Mouse (Mus musculus) C2C12 (cell line): ENCODE measurements around the gene Ifi205. TPM values are rescaled to one million over a fixed set of nuclear protein-coding genes. Genes with fewer than 3 reads are reported as not detected.
"Not testable (repeated sequence)": the region's sequence is repeated elsewhere in the genome, so short reads cannot be mapped to it uniquely, and the experiment has no call there.

Experiments used
- H3K27me3 ChIP-seq: one replicate; pipeline ENCODE4 v1.6.1; 2011; ENCODE audit not compliant: control insufficient read depth, insufficient read depth, insufficient read length
- H3K36me3 ChIP-seq: one replicate; pipeline ENCODE4 v1.6.1; 2011; ENCODE audit not compliant: control insufficient read depth, insufficient read depth
- H3K4me3 ChIP-seq: one replicate; pipeline ENCODE4 v1.5.1; 2011; ENCODE audit warnings: mild to moderate bottlenecking, control low read depth; ENCODE audit not compliant: poor library complexity, insufficient read depth, severe bottlenecking
- H3K79me2 ChIP-seq: one replicate; pipeline ENCODE4 v1.6.1; 2011; ENCODE audit not compliant: control insufficient read depth, insufficient read depth
- H3K79me3 ChIP-seq: one replicate; pipeline ENCODE4 v1.6.1; 2011; ENCODE audit warnings: low read depth, control low read depth
- H3ac ChIP-seq: one replicate; pipeline ENCODE3; 2011; ENCODE audit warnings: low read depth; ENCODE audit not compliant: control insufficient read depth, insufficient read length
- CEBPB ChIP-seq: IDR thresholded peaks from one replicate; pipeline ENCODE4 v1.6.1; 2011; ENCODE audit warnings: low read depth, mild to moderate bottlenecking, control low read depth, moderate library complexity
- CTCF ChIP-seq: IDR thresholded peaks from one replicate; pipeline ENCODE4 v1.5.1; 2011; ENCODE audit not compliant: control insufficient read depth, insufficient read depth, insufficient read length
- FOSL1 ChIP-seq: IDR thresholded peaks from one replicate; pipeline ENCODE4 v1.8.0; 2011; ENCODE audit warnings: mild to moderate bottlenecking, low read length; ENCODE audit not compliant: poor library complexity, insufficient read depth, severe bottlenecking
- MAX ChIP-seq: IDR thresholded peaks from one replicate; pipeline ENCODE4 v1.6.1; 2011; ENCODE audit warnings: mild to moderate bottlenecking, control low read depth
- MYOD1 ChIP-seq: IDR thresholded peaks from one replicate; pipeline ENCODE4 v1.6.1; 2011; ENCODE audit warnings: low read depth; ENCODE audit not compliant: control insufficient read depth, insufficient read length
- MYOG ChIP-seq: IDR thresholded peaks from one replicate; pipeline ENCODE4 v1.6.1; 2011; ENCODE audit not compliant: control insufficient read depth, insufficient read length; ENCODE audit errors: extremely low read depth
- USF1 ChIP-seq: IDR thresholded peaks from one replicate; pipeline ENCODE4 v1.6.1; 2011; ENCODE audit warnings: low read depth, mild to moderate bottlenecking, control low read depth, moderate library complexity
- polyA plus RNA-seq: library from polyadenylated mRNA; unstranded; fragments of >200 nt; fragmentation: generic; extraction: Trizol; gene quantifications from one replicate; pipeline ENCODE4 v1.2.1, GENCODE M21; 2012; ENCODE audit warnings: missing spikeins

The Ifi205 gene
- polyA plus RNA-seq, 1 experiment, result not detected

DNA sequence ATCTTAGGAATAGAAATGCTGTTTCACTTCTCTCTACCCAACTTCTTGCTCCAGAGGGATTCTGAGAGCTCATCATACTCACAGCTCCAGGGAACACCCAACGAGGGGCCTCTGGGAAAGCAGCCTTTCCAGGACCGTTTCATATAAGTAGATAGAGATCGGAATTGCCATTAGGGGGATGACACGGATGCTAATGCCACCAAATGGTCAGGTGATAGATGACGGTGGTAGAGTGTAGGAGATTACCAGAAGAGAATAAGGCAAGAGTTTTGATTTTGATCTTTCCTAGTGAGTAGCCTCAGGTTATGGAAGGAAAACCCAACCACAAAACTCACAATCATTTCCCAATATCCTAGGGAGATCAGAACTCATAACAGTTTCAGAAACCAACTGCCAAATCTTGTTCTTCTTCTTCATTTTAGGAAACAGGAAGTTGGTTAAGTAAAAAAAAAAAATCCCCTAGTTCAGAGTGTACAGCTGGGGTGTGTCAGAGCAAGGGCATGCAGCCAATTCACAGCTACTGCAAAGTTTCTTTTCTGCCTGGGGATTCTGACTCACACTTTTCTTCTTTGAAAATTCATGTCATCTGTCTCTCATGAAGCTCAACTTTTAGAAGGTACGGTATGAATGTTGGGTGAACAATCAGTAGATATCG is 9.0 kb upstream of the Ifi205 start, which contains the start of gene Olfr433:
Olfr433 (plus strand) TSS at position 183 of the 655 bp plus-strand sequence.
- TF ChIP-seq MYOD1, result no peak
- TF ChIP-seq FOSL1, result no peak
- no peak for TF ChIP-seq MAX
- no peak for TF ChIP-seq MYOG
- TF ChIP-seq CTCF, result no peak
- no peak for TF ChIP-seq CEBPB
- no peak for TF ChIP-seq USF1
- Histone ChIP-seq H3K36me3 (no peaks in the 10 kb centered on the region), H3ac (no peak within 1 kb of the TSS), H3K79me3 (no peaks in the 10 kb centered on the region), H3K27me3 (no peaks in the 10 kb centered on the region), H3K4me3 (no peak within 1 kb of the TSS), H3K79me2 (no peaks in the 10 kb centered on the region)

DNA sequence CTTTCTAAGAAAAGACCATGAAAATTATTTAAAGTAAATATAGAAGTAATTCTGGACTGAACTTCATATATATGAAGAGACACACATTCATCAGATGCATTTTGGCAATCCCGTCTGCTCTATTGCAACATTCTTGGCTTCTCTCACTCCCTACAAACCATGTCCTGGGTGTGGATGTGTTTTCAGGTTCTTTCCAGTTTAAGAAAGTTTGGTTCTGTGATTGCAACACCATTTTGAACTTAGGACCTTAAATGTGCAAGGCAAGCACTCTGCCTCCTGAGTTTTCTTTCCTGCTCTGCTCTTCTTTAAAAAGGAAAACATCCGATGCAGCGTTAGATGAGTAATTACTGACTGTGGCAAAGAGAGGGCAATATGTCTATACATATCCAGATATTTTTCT is 6.9 kb upstream of the Ifi205 start:
- Histone ChIP-seq H3ac (no peak overlapping the region), H3K4me3 (no peak overlapping the region), H3K79me3 (no peaks in the 10 kb centered on the region), H3K79me2 (no peaks in the 10 kb centered on the region), H3K27me3 (no peaks in the 10 kb centered on the region), H3K36me3 (no peaks in the 10 kb centered on the region)
- peak; percentile 0 for TF ChIP-seq CEBPB
- TF ChIP-seq CTCF, result no peak

GRCm38 (mm10) chr1:174035841-174036240 is 4.2 kb upstream of the Ifi205 start:
- Histone ChIP-seq H3ac (no peak overlapping the region), H3K79me2 (no peaks in the 10 kb centered on the region), H3K36me3 (no peaks in the 10 kb centered on the region), H3K79me3 (no peaks in the 10 kb centered on the region), H3K4me3 (no peak overlapping the region), H3K27me3 (no peaks in the 10 kb centered on the region)
- no peak for TF ChIP-seq CTCF
- no peak for TF ChIP-seq CEBPB
- TF ChIP-seq USF1, result no peak
- no peak for TF ChIP-seq MYOD1
- no peak for TF ChIP-seq FOSL1
- TF ChIP-seq MYOG, result no peak
- TF ChIP-seq MAX, result no peak

- H3K36me3 ChIP-seq, H3K4me3 ChIP-seq, H3K79me2 ChIP-seq, H3K27me3 ChIP-seq, H3ac ChIP-seq, H3K79me3 ChIP-seq: not testable (repeated sequence)
Measured at GRCm38 (mm10) chr1:174007050-174007449, 24.6 kb downstream of the Ifi205 start.

DNA sequence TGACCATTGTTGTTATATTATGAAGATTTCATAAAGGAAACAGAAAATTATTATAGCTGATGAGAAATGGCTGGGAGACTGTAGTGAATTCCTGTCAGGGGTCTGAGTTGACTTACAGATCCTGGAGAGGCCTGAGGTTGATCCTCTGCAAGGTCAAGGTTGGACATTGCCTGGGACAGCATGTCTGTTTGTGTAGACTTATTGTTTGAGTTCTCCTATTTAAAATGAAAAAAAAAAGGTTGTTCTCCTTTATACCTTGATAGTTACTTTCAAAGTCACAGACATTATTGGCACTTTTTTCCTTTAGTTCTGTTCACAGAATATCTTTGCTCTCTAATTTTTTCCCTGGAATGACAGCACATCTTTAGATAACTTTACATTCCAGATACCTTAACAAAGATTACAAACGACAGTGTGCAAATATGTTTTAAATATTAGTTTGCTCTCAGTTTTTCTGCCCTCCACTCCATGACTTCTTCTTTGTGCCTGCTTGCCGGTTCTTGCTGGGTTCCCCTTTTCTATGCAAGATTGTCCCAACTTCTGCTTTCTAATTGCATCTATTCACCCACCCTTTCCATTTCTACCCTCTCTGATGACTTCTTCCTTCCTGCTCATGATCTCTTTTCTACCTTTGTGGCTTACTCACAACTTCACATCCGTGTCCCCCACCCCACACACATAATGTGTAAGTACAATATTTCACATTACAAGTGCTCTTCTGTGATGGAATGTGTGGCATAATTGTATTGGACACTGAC is 27.1 kb downstream of the Ifi205 start:
- not testable (repeated sequence) for H3K27me3 ChIP-seq, H3ac ChIP-seq, H3K4me3 ChIP-seq, H3K79me2 ChIP-seq, H3K36me3 ChIP-seq, H3K79me3 ChIP-seq

GRCm38 (mm10) chr1:173995003-173995402 is 36.6 kb downstream of the Ifi205 start:
- H3K79me3 ChIP-seq, result no peaks in the 10 kb centered on the region
- TF ChIP-seq MYOD1, result no peak
- TF ChIP-seq CTCF, result no peak
- no peak for TF ChIP-seq USF1
- no peak for TF ChIP-seq FOSL1
- TF ChIP-seq MYOG, result no peak
- TF ChIP-seq CEBPB, result no peak
- no peak for TF ChIP-seq MAX
- H3K27me3 ChIP-seq, result no peaks in the 10 kb centered on the region
- H3ac ChIP-seq, result no peak overlapping the region
- no peaks in the 10 kb centered on the region for H3K79me2 ChIP-seq
- H3K36me3 ChIP-seq, result no peaks in the 10 kb centered on the region
- no peak overlapping the region for H3K4me3 ChIP-seq

DNA sequence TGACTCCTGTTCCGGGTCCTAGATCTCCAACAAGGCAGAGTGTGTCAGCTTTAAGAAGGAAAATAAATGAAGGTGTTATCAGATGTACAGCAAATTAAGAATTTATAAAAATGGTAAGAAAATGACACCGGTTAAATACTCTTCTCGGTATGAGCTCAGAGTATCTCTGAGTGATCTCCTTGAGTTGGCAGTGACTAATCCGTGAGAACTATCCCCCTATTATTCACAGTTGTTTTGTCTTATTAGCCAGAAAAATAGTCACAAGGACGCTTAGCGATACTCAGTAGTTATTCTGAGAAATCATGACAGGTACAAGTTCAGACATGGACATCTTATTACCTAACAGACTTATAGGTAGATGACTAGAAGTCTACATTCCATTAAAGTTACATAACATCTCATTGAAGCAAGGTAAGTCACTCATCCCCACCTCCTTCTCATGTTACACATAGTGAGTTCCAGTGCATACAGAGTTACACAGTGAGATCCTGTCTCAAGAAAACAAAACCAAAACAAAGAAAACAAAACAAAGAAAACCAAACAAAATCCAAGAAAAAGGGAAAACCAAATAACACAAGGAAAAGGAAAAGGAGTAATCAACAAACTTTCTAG is 48.8 kb downstream of the Ifi205 start, which contains the start of gene Ifi202b:
Ifi202b (minus strand) TSS at position 51 of the 612 bp plus-strand sequence.
- not testable (repeated sequence) for H3ac ChIP-seq, H3K27me3 ChIP-seq, H3K79me2 ChIP-seq, H3K4me3 ChIP-seq, H3K36me3 ChIP-seq, H3K79me3 ChIP-seq

DNA sequence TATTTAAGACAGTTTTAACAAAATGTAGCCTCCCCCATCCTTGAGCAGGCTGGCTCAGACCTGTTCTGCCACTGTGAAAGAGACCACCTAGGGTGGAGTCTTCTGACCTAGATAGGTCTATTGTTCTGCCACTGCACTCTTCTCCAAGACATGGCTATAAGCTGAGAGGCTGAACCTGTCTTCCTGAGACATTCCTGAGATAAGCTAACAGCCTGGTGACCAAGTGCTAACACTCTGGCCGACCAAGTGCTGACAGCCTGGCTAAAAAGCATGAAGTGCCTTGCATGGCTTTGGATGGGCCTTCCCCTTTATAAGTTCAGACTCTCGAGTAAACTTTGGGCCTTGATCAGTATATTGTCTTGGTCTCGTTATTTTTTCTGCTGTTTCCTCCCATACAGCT is 50.6 kb downstream of the Ifi205 start:
- H3K4me3 ChIP-seq, H3K27me3 ChIP-seq, H3K79me2 ChIP-seq, H3K36me3 ChIP-seq, H3K79me3 ChIP-seq, H3ac ChIP-seq: not testable (repeated sequence)
